Mouse (Mus musculus) limb, embryonic 14.5 days (tissue): ENCODE measurements around the gene Scn5a. TPM values are rescaled to one million over a fixed set of nuclear protein-coding genes. Genes with fewer than 3 reads are reported as not detected.

Source experiments
- ATAC-seq: fragments of 200-750 bp; cut with Nextera tagmentation; 2 replicates; pipeline ENCODE4 v1.8.0; 2017; ENCODE audit warnings: low read depth, moderate number of reproducible peaks, moderate TSS enrichment; ENCODE audit not compliant: low FRiP score
- DNase-seq: peaks from one replicate; pipeline ENCODE4 v3.0.0-alpha.2; 2015; ENCODE audit warnings: low spot score
- H3K27ac ChIP-seq: fragments of 300-500 bp; sonication (generic); replicated peaks from 2 replicates; pipeline ENCODE4 v1.5.1; 2014; ENCODE audit warnings: low read depth, mild to moderate bottlenecking, low read length, moderate library complexity, mixed read lengths
- H3K27me3 ChIP-seq: fragments of 300-500 bp; sonication (generic); 2 replicates; pipeline ENCODE4 v1.6.1; 2014; ENCODE audit warnings: low read length, mixed read lengths; ENCODE audit not compliant: control insufficient read depth, insufficient read depth
- H3K36me3 ChIP-seq: fragments of 300-500 bp; sonication (generic); 2 replicates; pipeline ENCODE4 v1.6.1; 2014; ENCODE audit warnings: mild to moderate bottlenecking, low read length, moderate library complexity, mixed read lengths; ENCODE audit not compliant: control insufficient read depth, insufficient read depth
- H3K4me1 ChIP-seq: fragments of 300-500 bp; sonication (generic); 2 replicates; pipeline ENCODE4 v1.6.1; 2014; ENCODE audit warnings: antibody characterized with exemption, low read length, mixed read lengths; ENCODE audit not compliant: control insufficient read depth, insufficient read depth
- H3K4me2 ChIP-seq: fragments of 300-500 bp; sonication (generic); replicated peaks from 2 replicates; pipeline ENCODE4 v1.6.1; 2014; ENCODE audit warnings: low read depth, mild to moderate bottlenecking, low read length, moderate library complexity; ENCODE audit not compliant: severe bottlenecking
- H3K4me3 ChIP-seq: fragments of 300-500 bp; sonication (generic); replicated peaks from 2 replicates; pipeline ENCODE4 v1.5.1; 2014; ENCODE audit warnings: low read length
- H3K9ac ChIP-seq: fragments of 300-500 bp; sonication (generic); 2 replicates; pipeline ENCODE4 v1.6.1; 2014; ENCODE audit warnings: mild to moderate bottlenecking, low read depth, low read length, moderate library complexity; ENCODE audit not compliant: severe bottlenecking
- H3K9me3 ChIP-seq: fragments of 300-500 bp; sonication (generic); 2 replicates; pipeline ENCODE4 v1.6.1; 2016; ENCODE audit warnings: low read length; ENCODE audit not compliant: control insufficient read depth
- POLR2A ChIP-seq: fragments of 200-500 bp; IDR thresholded peaks from 2 replicates; pipeline ENCODE4 v1.8.0; 2012; ENCODE audit warnings: inconsistent platforms, mild to moderate bottlenecking, moderate library complexity, borderline replicate concordance; ENCODE audit not compliant: insufficient read depth, insufficient read length; ENCODE audit errors: extremely low read depth
- WGBS: fragments of 180-500 bp; shearing (Covaris S2); extraction: QIAGEN DNeasy Blood & Tissue Kit; methylation state at CpG from one replicate; pipeline ENCODE4 v1.1.7; 2014; 5-methylcytosine and 5-hydroxymethylcytosine counted together
- polyA plus RNA-seq, 2 experiments: library from polyadenylated mRNA; depleted of rRNA in 1 of 2; stranded (reverse) in 1 of 2; unstranded in 1 of 2; fragments of >200 nt; fragmentation: Nextera tagmentation in 1 of 2; extraction: Ambion mirVana in 1 of 2; gene quantifications; 2 replicates each; pipeline versions ENCODE4 v1.2.1 to v1.2.3; 2012 to 2014

Gene Scn5a
- polyA plus RNA-seq, 2 experiments: 0.10 to 0.35 TPM

DNA sequence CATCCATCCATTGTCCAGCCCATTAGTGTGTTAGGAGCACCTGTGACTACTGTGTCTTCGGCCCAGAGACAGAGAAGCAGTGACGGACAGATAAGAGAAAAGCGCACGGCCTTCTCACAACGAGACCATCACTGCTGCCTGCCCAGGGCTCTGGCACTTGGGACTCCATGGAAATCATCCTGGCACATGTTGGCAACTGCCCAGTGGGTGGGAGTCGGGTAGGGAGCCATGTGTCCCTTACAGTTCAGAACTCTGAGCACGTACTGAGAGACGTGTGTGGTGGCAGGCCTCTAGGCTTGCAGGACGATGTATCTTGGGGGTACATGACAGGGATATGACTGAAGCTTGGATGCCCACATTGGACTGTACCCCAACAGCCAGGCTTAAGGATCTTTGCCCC, 38.1 kb downstream of the Scn5a start:
- H3K27ac ChIP-seq: no peak overlapping the region
- TF ChIP-seq POLR2A: no peak
- H3K9ac ChIP-seq: no peak overlapping the region
- DNase-seq (no peak), ATAC-seq (no peak)
- no peak overlapping the region for H3K4me3 ChIP-seq
- no peaks in the 10 kb centered on the region for H3K36me3 ChIP-seq
- H3K9me3 ChIP-seq: no peaks in the 10 kb centered on the region
- no peaks in the 10 kb centered on the region for H3K4me1 ChIP-seq
- no peak overlapping the region for H3K4me2 ChIP-seq
- H3K27me3 ChIP-seq: no peaks in the 10 kb centered on the region
- WGBS: 82% methylated on average over 9 of the region's 9 CpGs

GRCm38 (mm10) chr9:119537823-119538222, 41.0 kb downstream of the Scn5a start:
- Histone ChIP-seq H3K9me3 (no peaks in the 10 kb centered on the region), H3K4me2 (no peak overlapping the region), H3K9ac (no peak overlapping the region), H3K4me3 (no peak overlapping the region), H3K27ac (no peak overlapping the region), H3K36me3 (no peaks in the 10 kb centered on the region), H3K4me1 (no peaks in the 10 kb centered on the region), H3K27me3 (no peaks in the 10 kb centered on the region)
- 58% methylated on average over 4 of the region's 4 CpGs for WGBS
- DNase-seq (no peak), ATAC-seq (no peak)
- no peak for TF ChIP-seq POLR2A

DNA sequence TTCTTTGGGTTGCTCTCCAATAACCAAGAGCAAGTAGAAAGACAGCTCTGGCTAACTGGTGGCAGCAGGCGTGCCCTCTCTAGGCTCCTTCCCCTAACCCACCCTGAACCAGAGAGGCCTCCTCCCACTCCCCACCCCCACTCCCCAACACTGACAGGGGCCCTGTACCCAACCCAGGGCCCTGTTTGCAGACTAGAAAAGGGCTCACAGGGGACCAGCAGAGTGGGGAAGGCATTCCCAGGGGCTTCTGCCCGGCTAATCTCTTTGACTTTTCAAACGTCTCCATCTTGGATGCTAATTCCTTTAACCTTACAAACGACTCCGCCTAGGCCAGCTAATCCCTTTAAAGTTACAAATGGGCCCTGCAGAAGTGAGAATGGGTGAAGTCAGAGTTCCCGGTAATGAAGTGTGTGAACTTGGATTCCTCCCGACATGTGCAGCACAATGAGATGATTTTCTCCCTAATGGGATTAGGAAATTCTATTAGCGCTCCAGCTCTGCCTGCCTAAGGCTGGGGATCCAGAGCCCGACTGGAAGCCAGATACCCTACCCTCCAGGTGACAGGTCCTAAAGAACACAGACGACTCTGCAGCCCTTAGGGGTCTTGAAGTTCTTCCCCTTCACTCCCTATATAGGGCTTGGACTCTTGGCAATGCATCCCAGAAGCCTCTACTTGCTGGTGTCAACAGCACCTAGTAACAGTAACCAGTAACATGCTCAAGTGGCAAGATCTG, 47.0 kb downstream of the Scn5a start:
- 21% methylated on average over 10 of the region's 10 CpGs for WGBS
- Histone ChIP-seq H3K27me3 (0 out of 2 replicates have a peak, but pooled peaks cover 7% of the 10 kb centered on the region), H3K27ac (no peak overlapping the region), H3K9ac (no peak overlapping the region), H3K4me2 (no peak overlapping the region), H3K4me3 (no peak overlapping the region), H3K9me3 (no peaks in the 10 kb centered on the region), H3K36me3 (no peaks in the 10 kb centered on the region), H3K4me1 (no peaks in the 10 kb centered on the region)
- TF ChIP-seq POLR2A: no peak
- DNase-seq (no peak), ATAC-seq (no peak)

GRCm38 (mm10) chr9:119524511-119524910, 54.3 kb downstream of the Scn5a start:
- WGBS: 90% methylated on average over 6 of the region's 6 CpGs
- Histone ChIP-seq H3K4me3 (no peak overlapping the region), H3K4me2 (no peak overlapping the region), H3K27me3 (no peaks in the 10 kb centered on the region), H3K9me3 (no peaks in the 10 kb centered on the region), H3K4me1 (no peaks in the 10 kb centered on the region), H3K36me3 (no peaks in the 10 kb centered on the region), H3K27ac (no peak overlapping the region), H3K9ac (no peak overlapping the region)
- DNase-seq: no peak
- no peak for ATAC-seq
- no peak for TF ChIP-seq POLR2A

DNA sequence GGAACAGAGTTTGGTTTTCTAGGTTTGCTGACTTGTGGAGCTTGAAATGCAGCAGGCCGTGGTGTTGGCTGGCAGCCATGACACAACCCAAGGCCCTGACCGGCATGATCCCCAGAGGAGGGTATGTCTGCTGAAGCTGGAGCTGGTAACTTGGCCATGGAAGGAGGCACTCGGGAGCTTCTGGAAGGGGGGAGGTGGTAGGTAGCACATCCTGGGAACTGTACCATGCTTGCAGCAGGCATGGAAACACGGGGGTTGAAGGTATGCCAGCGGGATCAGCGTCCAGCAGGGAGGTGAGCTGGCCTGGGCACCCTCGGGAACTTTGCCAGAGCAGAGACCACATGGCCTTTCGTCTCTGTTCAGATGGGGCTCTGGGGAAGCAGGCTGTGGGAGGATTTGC, 55.5 kb downstream of the Scn5a start:
- H3K4me3 ChIP-seq: no peak overlapping the region
- H3K9ac ChIP-seq: no peak overlapping the region
- ATAC-seq (no peak), DNase-seq (no peak)
- WGBS: 68% methylated on average over 8 of the region's 8 CpGs
- H3K9me3 ChIP-seq: no peaks in the 10 kb centered on the region
- no peak overlapping the region for H3K27ac ChIP-seq
- TF ChIP-seq POLR2A: no peak
- no peak overlapping the region for H3K4me2 ChIP-seq
- no peaks in the 10 kb centered on the region for H3K27me3 ChIP-seq
- no peaks in the 10 kb centered on the region for H3K4me1 ChIP-seq
- H3K36me3 ChIP-seq: no peaks in the 10 kb centered on the region

DNA sequence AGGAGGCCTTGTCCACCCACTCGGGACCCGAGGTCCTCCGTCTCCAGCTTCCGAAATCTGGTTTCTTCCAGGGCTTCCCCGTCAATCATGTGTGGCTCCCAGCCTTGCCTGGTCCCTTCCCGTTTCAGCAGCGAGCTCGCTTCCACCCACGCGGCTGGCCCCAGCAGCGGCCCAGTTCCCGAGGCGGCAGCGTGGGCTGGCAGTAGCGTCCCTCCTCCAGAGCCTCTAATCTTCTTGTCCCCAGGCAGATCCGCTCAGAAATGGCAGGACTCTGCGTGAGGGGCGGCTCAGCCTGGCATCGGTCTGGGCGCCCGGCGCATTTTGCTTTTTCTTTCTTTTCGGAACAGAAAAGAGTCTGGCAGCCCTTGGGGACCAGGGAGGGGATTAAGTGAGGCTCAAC, 59.7 kb downstream of the Scn5a start:
- no peak for TF ChIP-seq POLR2A
- Histone ChIP-seq H3K4me3 (no peak overlapping the region), H3K27me3 (no peaks in the 10 kb centered on the region), H3K27ac (no peak overlapping the region), H3K4me2 (no peak overlapping the region), H3K9me3 (no peaks in the 10 kb centered on the region), H3K9ac (no peak overlapping the region), H3K4me1 (no peaks in the 10 kb centered on the region; the same call in 1 of the 2 replicates), H3K36me3 (no peaks in the 10 kb centered on the region)
- 65% methylated on average over 23 of the region's 23 CpGs for WGBS
- ATAC-seq: no peak
- DNase-seq: no peak
